Mouse (Mus musculus) lung, postnatal 0 days (tissue): ENCODE measurements around the gene Lyzl6.

Experiments
- CTCF ChIP-seq: IDR thresholded peaks from 2 replicates; pipeline ENCODE4 v1.5.1; 2016; ENCODE audit warnings: antibody characterized with exemption, mild to moderate bottlenecking
- EP300 ChIP-seq: IDR thresholded peaks from 2 replicates; pipeline ENCODE4 v1.6.1; 2016; ENCODE audit warnings: antibody characterized with exemption, mild to moderate bottlenecking, control low read depth

GRCm38 (mm10) chr11:103639407-103639946 lies 787 bp upstream of the Lyzl6 start:
- TF ChIP-seq CTCF (peak; percentile 95), EP300 (no peak)
